Mouse (Mus musculus) forebrain, embryonic 14.5 days (tissue): ENCODE measurements at regions not wholly inside any gene's neighbourhood (a gene's known extent, or its start where the extent isn't known, plus 50 kb on each side); places are given as distances from the start of the nearest gene placed in this dataset.

Experiments
- ATAC-seq: fragments of 200-750 bp; cut with Nextera tagmentation; 2 replicates; pipeline ENCODE4 v1.8.0; 2017; ENCODE audit warnings: mild to moderate bottlenecking, moderate library complexity
- DNase-seq: peaks from one replicate; pipeline ENCODE4 v3.0.0-alpha.2; 2015; ENCODE audit warnings: low spot score
- H3K27ac ChIP-seq: fragments of 300-500 bp; sonication (generic); 2 replicates; pipeline ENCODE4 v1.5.1; 2014; ENCODE audit warnings: low read depth, mild to moderate bottlenecking, control low read depth, low read length, moderate library complexity
- H3K27me3 ChIP-seq: fragments of 300-500 bp; sonication (generic); replicated peaks from 2 replicates; pipeline ENCODE4 v1.6.1; 2014; ENCODE audit warnings: low read length, control low read depth, mixed read lengths; ENCODE audit not compliant: control insufficient read depth, insufficient read depth
- H3K36me3 ChIP-seq: fragments of 300-500 bp; sonication (generic); 2 replicates; pipeline ENCODE4 v1.6.1; 2014; ENCODE audit warnings: low read length, control low read depth; ENCODE audit not compliant: control insufficient read depth, insufficient read depth
- H3K4me1 ChIP-seq: fragments of 300-500 bp; sonication (generic); 2 replicates; pipeline ENCODE4 v1.6.1; 2014; ENCODE audit warnings: antibody characterized with exemption, low read length, control low read depth; ENCODE audit not compliant: control insufficient read depth, insufficient read depth
- H3K4me2 ChIP-seq: fragments of 300-500 bp; sonication (generic); 2 replicates; pipeline ENCODE4 v1.6.1; 2014; ENCODE audit warnings: mild to moderate bottlenecking, control low read depth, low read length
- H3K4me3 ChIP-seq: fragments of 300-500 bp; sonication (generic); 2 replicates; pipeline ENCODE4 v1.5.1; 2014; ENCODE audit warnings: low read depth, low read length, control low read depth
- H3K9ac ChIP-seq: fragments of 300-500 bp; sonication (generic); 2 replicates; pipeline ENCODE4 v1.6.1; 2014; ENCODE audit warnings: mild to moderate bottlenecking, low read length, control low read depth, moderate library complexity
- H3K9me3 ChIP-seq: fragments of 300-500 bp; sonication (generic); replicated peaks from 2 replicates; pipeline ENCODE4 v1.6.1; 2016; ENCODE audit warnings: low read length, control low read depth, mixed read lengths; ENCODE audit not compliant: control insufficient read depth
- WGBS: fragments of 180-500 bp; shearing (Covaris S2); extraction: QIAGEN DNeasy Blood & Tissue Kit; methylation state at CpG from one replicate; pipeline ENCODE4 v1.1.7; 2014; 5-methylcytosine and 5-hydroxymethylcytosine counted together

- H3K4me3 ChIP-seq, result no peak overlapping the region
- H3K4me2 ChIP-seq, result no peak overlapping the region
- H3K4me1 ChIP-seq, result no peaks in the 10 kb centered on the region
- no peaks in the 10 kb centered on the region for H3K9me3 ChIP-seq
- WGBS, result 70% methylated on average over 2 of the region's 2 CpGs
- no peaks in the 10 kb centered on the region for H3K36me3 ChIP-seq
- no peak overlapping the region for H3K27ac ChIP-seq
- no peaks in the 10 kb centered on the region for H3K27me3 ChIP-seq
- no peak overlapping the region for H3K9ac ChIP-seq
- no peak for ATAC-seq
- DNase-seq, result no peak
These were observed 434.8 kb upstream of the Cdh20 start for GRCm38 (mm10) chr1:104333577-104333976.
